Mouse (Mus musculus) mouse embryonic stem cell (cell line): Measurements from ENCODE around the gene AC124108.1.

Experiments
- in situ Hi-C, 2 experiments: fragments of 300-500 bp; cut with MboI; formaldehyde crosslinking; loops; 1 replicate in 1 of 2; 3 replicates in 1 of 2; pipeline ENCODE4 v1.14.3; 2019 to 2020; ENCODE audit warnings: low sequenced_read_pairs in 2 of 2, low pct_unique_long_range_greater_than_20kb in 1 of 2, mixed read lengths in 1 of 2; ENCODE audit not compliant: unreplicated experiment in 1 of 2

AC124108.1 gene

GRCm38 (mm10) chr1:132226297-132227080, 35.2 kb downstream of the AC124108.1 start:
- in situ Hi-C loops = no loop called here

DNA sequence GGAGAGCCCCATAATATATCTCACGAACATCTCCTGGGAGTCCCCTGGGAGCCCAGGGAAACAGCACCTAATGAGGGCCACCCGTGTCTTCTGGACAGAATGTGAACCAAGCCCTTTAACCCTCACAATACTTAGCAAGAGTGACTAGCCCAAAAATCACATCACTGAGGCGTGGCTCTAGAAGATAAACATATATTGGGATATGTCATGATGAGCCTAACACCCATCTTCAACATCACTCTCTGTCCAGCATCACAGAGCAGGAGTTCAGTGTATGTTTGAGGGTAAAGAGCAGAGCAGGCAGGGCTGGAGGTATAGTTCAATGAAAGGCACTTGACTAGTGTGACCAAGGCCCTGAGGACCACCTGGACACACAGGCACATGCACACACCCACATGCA, 38.4 kb downstream of the AC124108.1 start, which contains the start of gene Gm10188:
TSS of gene Gm10188 (minus strand) at position 101 of the 400 bp plus-strand sequence.
- in situ Hi-C loops = no loop called here

DNA sequence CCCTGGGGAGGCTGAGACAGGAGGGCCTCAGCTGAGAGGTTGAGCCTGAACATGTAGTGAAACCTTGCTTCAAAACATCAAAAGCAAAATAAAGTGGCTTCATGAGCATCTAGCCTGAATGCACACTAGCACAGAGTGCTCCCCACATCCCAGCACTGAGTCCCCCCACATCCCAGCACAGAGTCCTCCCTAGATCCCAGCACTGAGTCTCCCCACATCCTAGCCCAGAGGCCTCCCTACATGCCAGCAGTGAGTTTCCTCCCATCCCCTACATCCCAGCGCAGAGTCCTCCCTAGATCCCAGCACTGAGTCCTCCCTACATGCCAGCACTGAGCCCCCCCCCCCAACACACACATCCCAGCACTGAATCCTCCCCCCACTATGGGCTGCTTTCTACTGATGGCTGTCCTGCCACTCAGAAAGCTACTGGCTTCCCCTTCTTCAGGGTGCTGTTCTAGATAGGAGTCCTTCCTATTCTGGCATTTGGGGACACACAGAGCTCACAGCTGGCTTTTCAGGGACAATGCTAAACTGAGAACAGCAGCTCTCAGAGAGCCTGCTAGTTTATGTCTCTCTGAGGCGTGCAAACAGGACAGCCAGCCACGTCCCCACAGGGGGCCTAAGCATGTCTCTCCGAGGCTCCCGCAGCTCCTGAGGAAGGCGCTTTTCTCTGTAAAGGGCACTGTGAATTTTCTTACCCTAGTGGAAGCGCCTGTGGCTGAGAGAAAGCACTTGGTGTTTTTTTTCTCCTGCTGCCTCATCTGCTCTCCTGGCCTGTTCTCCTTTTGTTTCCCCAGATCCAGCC, 40.4 kb downstream of the AC124108.1 start:
- in situ Hi-C loops = no loop called here

DNA sequence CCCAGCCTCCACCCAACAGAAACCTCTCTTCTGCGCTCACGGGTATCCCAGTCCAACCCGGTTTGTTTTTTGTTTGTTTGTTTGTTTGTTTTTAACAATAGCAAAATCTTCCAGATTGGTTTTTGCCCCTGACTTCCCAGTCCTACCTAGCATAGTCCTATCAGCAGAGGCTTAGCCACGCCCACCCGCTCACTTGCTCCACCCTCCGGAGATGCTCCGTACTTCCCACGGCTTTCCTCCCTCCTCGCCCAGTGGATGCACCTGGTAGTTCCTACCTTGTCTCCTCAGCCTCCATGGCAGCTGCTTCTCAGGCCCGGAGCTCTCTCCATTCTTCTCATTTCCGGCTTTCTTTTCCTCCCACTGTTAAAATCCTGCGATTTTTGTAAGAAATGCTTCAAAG, 42.3 kb downstream of the AC124108.1 start:
- in situ Hi-C loops = no loop called here

GRCm38 (mm10) chr1:132234757-132235273, 43.6 kb downstream of the AC124108.1 start:
- in situ Hi-C loops = no loop called here

- in situ Hi-C loops = no loop called here
These were observed 46.4 kb downstream of the AC124108.1 start for GRCm38 (mm10) chr1:132237585-132238159.

DNA sequence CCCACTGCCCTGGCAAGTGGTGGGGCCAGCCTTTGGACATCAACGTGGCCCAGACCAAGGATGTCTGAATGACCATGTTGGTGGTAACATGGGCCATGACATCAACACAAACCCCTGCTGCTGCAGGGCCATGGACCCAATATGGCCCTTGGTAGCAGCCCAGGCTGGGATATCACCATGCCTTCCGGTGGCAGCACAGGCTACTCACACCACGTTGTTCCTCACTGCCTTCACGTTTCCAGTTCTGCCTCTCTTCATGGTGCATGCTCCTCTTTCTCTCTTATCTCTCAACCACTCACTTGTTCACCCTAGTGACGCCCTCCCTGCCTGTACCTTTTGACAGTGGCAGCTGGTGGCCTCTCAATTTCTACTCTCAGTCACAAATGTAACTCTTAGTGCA, 53.8 kb downstream of the AC124108.1 start:
- in situ Hi-C loops = no loop called here

- in situ Hi-C loops = no loop called here
These were observed 54.9 kb downstream of the AC124108.1 start for GRCm38 (mm10) chr1:132246137-132246536.

- in situ Hi-C loops = no loop called here
These were observed 55.4 kb downstream of the AC124108.1 start for GRCm38 (mm10) chr1:132246641-132247040.

DNA sequence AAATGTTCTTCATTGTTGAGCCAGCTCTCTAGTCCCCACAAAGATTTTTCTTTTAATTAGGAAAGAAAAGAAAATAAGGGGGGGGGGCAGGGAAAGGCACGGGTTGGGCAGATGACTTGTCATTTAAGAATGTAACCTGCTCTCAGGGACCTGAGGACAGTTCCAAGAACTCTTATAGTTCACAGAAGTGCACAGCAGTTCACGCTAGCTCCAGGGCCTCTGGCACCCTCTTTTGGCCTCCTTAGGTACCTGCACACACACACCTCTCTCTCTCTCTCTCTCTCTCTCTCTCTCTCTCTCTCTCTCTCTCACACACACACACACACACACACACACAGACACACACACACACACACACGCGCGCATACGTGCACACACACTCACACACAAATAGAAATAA, 63.2 kb downstream of the AC124108.1 start:
- in situ Hi-C loops = no loop called here
